Mouse (Mus musculus) cortical plate, adult 2 months (tissue): ENCODE measurements around the gene Wdtc1.

Experiments
- CTCF ChIP-seq: fragments of 200-500 bp; IDR thresholded peaks from 2 replicates; pipeline ENCODE4 v1.5.1; 2011; ENCODE audit warnings: mild to moderate bottlenecking, control low read depth, low read length; ENCODE audit not compliant: insufficient read depth; ENCODE audit errors: extremely low read depth
- POLR2A ChIP-seq: fragments of 200-500 bp; IDR thresholded peaks from 2 replicates; pipeline ENCODE4 v1.6.1; 2011; ENCODE audit warnings: mild to moderate bottlenecking, low read length, control low read depth; ENCODE audit not compliant: insufficient read depth; ENCODE audit errors: extremely low read depth

- TF ChIP-seq CTCF, result peak; percentile 70
- TF ChIP-seq POLR2A, result no peak
These were observed 46.0 kb downstream of the Wdtc1 start for GRCm38 (mm10) chr4:133307331-133307730.
